Mouse (Mus musculus) lung, embryonic 15.5 days (tissue): ENCODE results near the gene Nyap1. TPM values are rescaled to one million over a fixed set of nuclear protein-coding genes. Genes with fewer than 3 reads are reported as not detected.
"Not testable (repeated sequence)": the region's sequence is repeated elsewhere in the genome, so short reads cannot be mapped to it uniquely, and the experiment has no call there.

Source experiments
- ATAC-seq: fragments of 200-750 bp; cut with Nextera tagmentation; 2 replicates; pipeline ENCODE4 v1.8.0; 2017; ENCODE audit warnings: moderate number of reproducible peaks, borderline replicate concordance; ENCODE audit not compliant: low FRiP score, low TSS enrichment; ENCODE audit errors: extremely low read depth
- H3K27ac ChIP-seq: fragments of 300-500 bp; sonication (generic); 2 replicates; pipeline ENCODE4 v1.5.1; 2015; ENCODE audit warnings: moderate library complexity, mild to moderate bottlenecking, inconsistent platforms
- H3K27me3 ChIP-seq: fragments of 300-500 bp; sonication (generic); 2 replicates; pipeline ENCODE4 v1.6.1; 2015; ENCODE audit warnings: inconsistent platforms
- H3K36me3 ChIP-seq: fragments of 300-500 bp; sonication (generic); 2 replicates; pipeline ENCODE4 v1.6.1; 2015; ENCODE audit warnings: inconsistent platforms
- H3K4me1 ChIP-seq: fragments of 300-500 bp; sonication (generic); 2 replicates; pipeline ENCODE4 v1.6.1; 2015; ENCODE audit warnings: inconsistent platforms
- H3K4me2 ChIP-seq: fragments of 300-500 bp; sonication (generic); 2 replicates; pipeline ENCODE4 v1.6.1; 2015; ENCODE audit warnings: inconsistent platforms, mild to moderate bottlenecking, moderate library complexity
- H3K4me3 ChIP-seq: fragments of 300-500 bp; sonication (generic); 2 replicates; pipeline ENCODE4 v1.5.1; 2015; ENCODE audit warnings: mild to moderate bottlenecking, inconsistent platforms
- H3K9ac ChIP-seq: fragments of 300-500 bp; sonication (generic); 2 replicates; pipeline ENCODE4 v1.6.1; 2015; ENCODE audit warnings: inconsistent platforms
- H3K9me3 ChIP-seq: fragments of 300-500 bp; sonication (generic); 2 replicates; pipeline ENCODE4 v1.6.1; 2016; ENCODE audit warnings: inconsistent platforms
- WGBS: fragments of 180-500 bp; shearing (Covaris S2); methylation state at CpG from one replicate; pipeline ENCODE4 v1.1.7; 2015; 5-methylcytosine and 5-hydroxymethylcytosine counted together
- polyA plus RNA-seq: library from polyadenylated mRNA; unstranded; fragments of >200 nt; fragmentation: Nextera tagmentation; extraction: Ambion mirVana; gene quantifications from 2 replicates; pipeline ENCODE4 v1.2.1, GENCODE M21; 2015

Gene Nyap1
- polyA plus RNA-seq, 1 experiment from 2014 or later = 1.8 TPM

- Histone ChIP-seq H3K9me3 (no peaks in the 10 kb centered on the region), H3K4me1 (peaks cover 20% of the 10 kb centered on the region), H3K4me2 (no peak overlapping the region), H3K9ac (no peak overlapping the region), H3K36me3 (no peaks in the 10 kb centered on the region), H3K27me3 (no peaks in the 10 kb centered on the region), H3K27ac (no peak overlapping the region), H3K4me3 (no peak overlapping the region)
- ATAC-seq = no peak
- 88% methylated on average over 6 of the region's 6 CpGs for WGBS
Measured at GRCm38 (mm10) chr5:137737400-137737940, 3.9 kb downstream of the Nyap1 start.

GRCm38 (mm10) chr5:137734289-137735061 lies 6.9 kb downstream of the Nyap1 start:
- Histone ChIP-seq H3K4me1 (0 out of 2 replicates have a peak, but pooled peaks cover 7% of the 10 kb centered on the region), H3K4me3 (no peak overlapping the region), H3K27ac (no peak overlapping the region), H3K9me3 (no peaks in the 10 kb centered on the region), H3K36me3 (no peaks in the 10 kb centered on the region), H3K4me2 (no peak overlapping the region), H3K9ac (no peak overlapping the region), H3K27me3 (no peaks in the 10 kb centered on the region)
- 63% methylated on average over 6 of the region's 6 CpGs for WGBS
- ATAC-seq = peak; percentile 17; the same call in 1 of the 2 replicates

GRCm38 (mm10) chr5:137733638-137734288 lies 7.6 kb downstream of the Nyap1 start:
- Histone ChIP-seq H3K9ac (no peak overlapping the region), H3K27ac (no peak overlapping the region), H3K9me3 (no peaks in the 10 kb centered on the region), H3K4me2 (no peak overlapping the region), H3K27me3 (no peaks in the 10 kb centered on the region), H3K36me3 (no peaks in the 10 kb centered on the region), H3K4me3 (no peak overlapping the region), H3K4me1 (0 out of 2 replicates have a peak, but pooled peaks cover 4% of the 10 kb centered on the region)
- 86% methylated on average over 12 of the region's 12 CpGs for WGBS
- ATAC-seq = no peak

- no peak overlapping the region for H3K27ac ChIP-seq
- no peaks in the 10 kb centered on the region for H3K36me3 ChIP-seq
- 55% methylated on average over 6 of the region's 6 CpGs for WGBS
- H3K4me1 ChIP-seq = 0 out of 2 replicates have a peak, but pooled peaks cover 4% of the 10 kb centered on the region
- no peak overlapping the region for H3K4me3 ChIP-seq
- no peaks in the 10 kb centered on the region for H3K9me3 ChIP-seq
- H3K4me2 ChIP-seq = no peak overlapping the region
- no peak for ATAC-seq
- no peaks in the 10 kb centered on the region for H3K27me3 ChIP-seq
- H3K9ac ChIP-seq = no peak overlapping the region
Measured at GRCm38 (mm10) chr5:137726767-137727166, 14.6 kb downstream of the Nyap1 start.

DNA sequence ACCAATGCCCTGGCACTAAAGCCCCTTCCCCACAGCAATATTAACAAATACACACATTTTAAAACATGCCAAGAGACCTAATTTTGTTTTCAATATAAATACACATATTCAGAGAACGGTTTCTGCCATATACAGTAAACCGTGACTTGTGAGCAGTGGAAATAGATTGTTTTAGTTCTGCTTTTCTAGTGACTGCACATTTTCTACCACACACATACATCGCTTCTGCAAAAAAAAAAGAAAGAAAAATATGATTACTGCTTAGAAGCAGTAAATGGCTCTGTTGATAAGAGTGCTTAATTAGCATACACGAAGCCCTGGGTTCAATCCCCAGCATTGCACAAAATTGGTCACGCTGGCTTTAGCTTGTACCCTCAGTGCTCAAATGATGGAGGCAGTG lies 17.6 kb downstream of the Nyap1 start:
- 85% methylated on average over 5 of the region's 5 CpGs for WGBS
- no peak for ATAC-seq
- H3K9ac ChIP-seq = no peak overlapping the region
- H3K4me1 ChIP-seq = peaks cover 4% of the 10 kb centered on the region
- no peaks in the 10 kb centered on the region for H3K27me3 ChIP-seq
- no peak overlapping the region for H3K4me3 ChIP-seq
- no peaks in the 10 kb centered on the region for H3K9me3 ChIP-seq
- no peak overlapping the region for H3K27ac ChIP-seq
- no peaks in the 10 kb centered on the region for H3K36me3 ChIP-seq
- no peak overlapping the region for H3K4me2 ChIP-seq

- H3K27me3 ChIP-seq, H3K9me3 ChIP-seq, H3K9ac ChIP-seq, H3K36me3 ChIP-seq, H3K27ac ChIP-seq, H3K4me1 ChIP-seq, ATAC-seq: not testable (repeated sequence)
- peak overlapping the region; percentile 46 for H3K4me2 ChIP-seq
- H3K4me3 ChIP-seq = peak overlapping the region; percentile 5; the same call in 1 of the 2 replicates
- WGBS = 2% methylated on average over 10 of the region's 16 CpGs
Measured at GRCm38 (mm10) chr5:137720558-137721164, 20.7 kb downstream of the Nyap1 start.

GRCm38 (mm10) chr5:137719088-137719487 lies 22.3 kb downstream of the Nyap1 start:
- H3K4me1 ChIP-seq = peaks cover 4% of the 10 kb centered on the region
- no peak overlapping the region for H3K9ac ChIP-seq
- no peak overlapping the region for H3K4me3 ChIP-seq
- no peaks in the 10 kb centered on the region for H3K27me3 ChIP-seq
- H3K4me2 ChIP-seq = no peak overlapping the region
- H3K36me3 ChIP-seq = no peaks in the 10 kb centered on the region
- H3K9me3 ChIP-seq = no peaks in the 10 kb centered on the region
- WGBS = 73% methylated on average over 6 of the region's 6 CpGs
- ATAC-seq = no peak
- no peak overlapping the region for H3K27ac ChIP-seq

DNA sequence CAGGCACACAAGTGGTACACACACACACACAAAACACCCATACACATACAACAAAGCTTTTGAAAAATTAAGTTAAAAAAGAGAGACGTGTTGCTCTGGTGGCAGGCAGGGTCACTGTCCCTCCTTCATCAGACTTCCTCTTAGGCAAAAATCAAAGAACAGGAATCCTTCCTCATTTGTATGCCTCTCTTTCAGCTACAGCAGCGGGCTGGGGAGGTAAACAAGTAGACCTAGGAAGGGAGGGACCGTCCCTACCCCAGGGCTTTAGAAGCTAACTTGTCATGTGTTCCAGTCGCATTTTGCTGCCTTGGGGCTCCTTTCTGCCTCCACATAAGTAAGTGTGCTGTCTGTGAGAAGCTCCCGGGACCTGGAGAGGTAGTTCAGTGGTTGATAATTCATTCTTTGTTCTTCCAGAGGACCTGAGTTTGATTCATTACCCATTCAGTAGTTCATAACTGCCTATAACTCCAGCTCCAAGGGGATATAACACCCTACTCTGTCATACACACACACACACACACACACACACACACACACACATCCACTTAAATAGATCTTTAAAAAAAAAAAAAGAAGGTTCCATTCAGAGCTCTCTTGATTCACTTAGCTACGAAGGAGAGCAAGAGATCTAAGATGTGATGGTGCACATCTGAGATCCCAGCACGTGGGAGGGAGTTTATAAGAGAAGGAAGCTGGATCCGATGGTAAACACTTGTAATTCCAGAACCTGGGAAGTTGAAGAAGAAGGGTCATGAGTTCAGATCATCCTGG lies 23.2 kb downstream of the Nyap1 start:
- H3K9me3 ChIP-seq = no peaks in the 10 kb centered on the region
- ATAC-seq = no peak
- no peak overlapping the region for H3K27ac ChIP-seq
- H3K4me1 ChIP-seq = peaks cover 4% of the 10 kb centered on the region
- H3K27me3 ChIP-seq = no peaks in the 10 kb centered on the region
- no peak overlapping the region for H3K4me2 ChIP-seq
- no peak overlapping the region for H3K9ac ChIP-seq
- H3K36me3 ChIP-seq = no peaks in the 10 kb centered on the region
- WGBS = 48% methylated on average over 8 of the region's 8 CpGs
- no peak overlapping the region for H3K4me3 ChIP-seq

DNA sequence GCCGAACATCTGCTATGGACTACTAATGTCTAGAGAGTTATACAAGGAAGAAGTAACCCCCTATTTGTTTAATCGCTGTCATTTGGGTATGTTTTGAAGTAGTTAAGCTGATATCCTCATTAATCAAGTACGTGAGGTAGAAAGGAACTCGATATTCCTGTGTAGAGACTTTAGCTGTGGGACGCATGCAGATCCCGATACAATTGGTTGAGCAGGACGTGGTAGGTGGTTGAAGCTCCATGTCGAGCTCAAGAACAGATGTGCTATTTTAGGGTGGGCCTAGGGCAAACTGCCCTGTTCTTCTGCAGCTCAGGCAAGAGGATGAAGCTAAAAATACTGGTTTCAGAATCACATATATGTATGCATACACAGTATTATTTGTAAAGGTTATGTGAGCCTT lies 25.7 kb downstream of the Nyap1 start:
- no peaks in the 10 kb centered on the region for H3K9me3 ChIP-seq
- peaks cover 3% of the 10 kb centered on the region for H3K4me1 ChIP-seq
- no peaks in the 10 kb centered on the region for H3K36me3 ChIP-seq
- H3K4me3 ChIP-seq = no peak overlapping the region
- no peak overlapping the region for H3K27ac ChIP-seq
- 64% methylated on average over 8 of the region's 8 CpGs for WGBS
- H3K4me2 ChIP-seq = no peak overlapping the region
- ATAC-seq = no peak
- no peak overlapping the region for H3K9ac ChIP-seq
- H3K27me3 ChIP-seq = no peaks in the 10 kb centered on the region

GRCm38 (mm10) chr5:137713454-137713853 lies 28.0 kb downstream of the Nyap1 start:
- WGBS = 75% methylated on average over 5 of the region's 5 CpGs

DNA sequence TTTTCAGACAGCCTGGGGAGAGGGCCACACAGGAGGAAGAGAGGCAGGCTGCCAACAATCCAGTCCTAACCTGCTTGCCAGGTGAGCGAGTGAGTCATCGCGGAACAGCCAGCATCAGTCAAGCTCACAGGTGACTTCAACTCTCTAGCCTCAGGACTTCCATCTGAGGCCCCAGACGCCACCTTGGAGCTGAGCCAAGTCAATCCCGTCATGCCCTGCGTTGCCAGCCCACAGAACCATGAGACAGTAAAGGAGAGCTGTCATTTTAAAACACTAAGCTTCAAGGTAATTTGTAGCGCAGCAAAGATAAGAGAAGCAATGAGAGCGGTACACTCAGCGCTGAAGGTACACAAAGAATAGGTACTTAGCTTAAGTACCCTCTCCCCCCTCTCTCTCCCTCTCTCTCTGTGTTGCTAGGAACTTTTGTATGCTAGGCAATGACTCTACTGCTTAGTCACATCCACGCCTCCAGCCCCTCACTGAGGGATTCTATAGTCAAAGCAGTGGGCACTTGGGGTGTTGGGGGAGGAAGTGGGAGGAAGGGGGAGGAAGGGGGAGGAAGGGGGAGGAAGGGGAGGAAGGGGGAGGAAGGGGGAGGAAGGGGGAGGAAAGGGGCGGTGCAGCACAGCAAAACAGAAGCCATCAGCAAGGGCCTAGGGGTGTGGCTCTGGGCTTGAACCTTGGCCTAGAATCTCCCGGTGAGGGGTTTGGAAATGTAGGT lies 34.3 kb downstream of the Nyap1 start:
- peak; percentile 88 for ATAC-seq
- H3K27ac ChIP-seq = peak overlapping the region; percentile 83

More at GRCm38 (mm10) chr5:137713454-137713853, 28.0 kb downstream of the Nyap1 start:
- Histone ChIP-seq H3K4me1 (no peaks in the 10 kb centered on the region), H3K27me3 (no peaks in the 10 kb centered on the region), H3K4me2 (no peak overlapping the region), H3K9ac (no peak overlapping the region), H3K36me3 (no peaks in the 10 kb centered on the region), H3K4me3 (no peak overlapping the region), H3K27ac (no peak overlapping the region), H3K9me3 (no peaks in the 10 kb centered on the region)
- ATAC-seq = no peak

More for the DNA sequence above, 34.3 kb downstream of the Nyap1 start:
- H3K9ac ChIP-seq = no peak overlapping the region
- peaks cover 13% of the 10 kb centered on the region; the same call in 1 of the 2 replicates for H3K4me1 ChIP-seq
- H3K4me2 ChIP-seq = peak overlapping the region; percentile 29; the same call in 1 of the 2 replicates
- H3K36me3 ChIP-seq = no peaks in the 10 kb centered on the region
- no peak overlapping the region for H3K4me3 ChIP-seq
- no peaks in the 10 kb centered on the region for H3K27me3 ChIP-seq
- H3K9me3 ChIP-seq = no peaks in the 10 kb centered on the region
- 38% methylated on average over 12 of the region's 12 CpGs for WGBS
